Mouse (Mus musculus): ENCODE results near the gene Gda. TPM values are rescaled to one million over a fixed set of nuclear protein-coding genes. Genes with fewer than 3 reads are reported as not detected.
A peak's percentile ranks its signal among the peaks of the same experiment; 100 is the strongest.

Gene Gda
- total RNA-seq, 2 experiments from 2014 or later, result 7.4 to 7.8 TPM

DNA sequence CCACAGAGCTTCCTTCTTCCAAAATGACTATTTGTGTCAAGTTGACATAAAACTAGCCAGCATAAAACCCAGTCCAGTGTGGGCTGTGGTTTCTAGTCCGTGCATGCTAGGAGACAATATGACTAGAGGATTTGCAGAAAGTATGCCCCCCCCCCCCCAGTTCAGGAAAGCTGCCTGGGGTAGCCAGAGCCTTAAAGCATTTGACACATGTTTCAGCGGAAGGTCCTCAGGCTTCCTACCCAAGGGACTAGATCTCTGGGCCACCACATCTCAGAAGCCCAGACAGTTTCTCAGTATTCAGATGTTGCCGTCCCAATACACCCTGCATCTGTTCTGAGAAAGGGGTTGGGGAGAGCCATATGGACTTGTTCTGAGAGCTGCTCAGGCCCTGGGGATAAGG lies 89.0 kb downstream of the Gda start:
- peak overlapping the region; percentile 84 for H3K27ac ChIP-seq
- intact Hi-C loops (cut with DNase I), result no loop called here
- TF ChIP-seq CTCF (IDR thresholded peaks at IDR 0.05), result no peak
- H3K4me3 ChIP-seq, result peak overlapping the region; percentile 43
- DNase-seq, result no peak

DNA sequence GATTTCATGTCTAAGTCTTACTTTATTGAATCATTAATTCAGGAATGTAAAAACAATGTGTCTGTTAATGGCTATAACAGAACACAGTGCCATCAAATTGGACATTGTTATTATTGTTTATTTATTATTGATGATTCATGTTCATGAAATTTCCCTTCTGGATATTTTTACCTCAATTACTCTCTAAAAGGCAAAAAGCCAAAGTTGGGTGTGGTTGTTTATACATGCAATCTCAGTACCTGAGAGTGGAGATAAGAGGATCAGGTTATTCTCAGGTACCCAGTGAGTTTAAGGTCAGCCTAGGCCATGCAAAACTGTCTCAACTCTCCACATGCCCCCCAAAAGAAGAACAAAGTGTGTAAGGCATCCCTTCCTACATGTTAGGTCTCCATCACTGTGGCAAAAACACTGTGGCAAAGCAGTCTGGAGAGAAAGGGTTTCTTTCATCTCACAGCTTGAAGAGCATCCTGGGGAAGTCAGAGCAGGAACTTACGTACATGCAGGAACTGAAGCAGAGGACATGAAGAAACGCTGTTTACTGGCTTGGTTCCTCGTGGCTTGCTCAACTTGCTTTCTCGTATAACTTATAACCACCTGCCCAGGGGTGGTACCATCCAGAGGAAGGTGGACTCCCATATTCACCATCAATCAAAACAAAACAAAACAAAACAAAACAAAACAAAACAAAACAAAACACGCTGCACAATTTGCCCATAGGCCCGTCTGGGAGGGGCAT lies 89.6 kb downstream of the Gda start:
- peak overlapping the region; percentile 43 for H3K4me3 ChIP-seq
- no peak for TF ChIP-seq CTCF (IDR thresholded peaks at IDR 0.05)
- intact Hi-C loops (cut with DNase I), result no loop called here
- no peak for DNase-seq
- peak overlapping the region; percentile 84 for H3K27ac ChIP-seq

DNA sequence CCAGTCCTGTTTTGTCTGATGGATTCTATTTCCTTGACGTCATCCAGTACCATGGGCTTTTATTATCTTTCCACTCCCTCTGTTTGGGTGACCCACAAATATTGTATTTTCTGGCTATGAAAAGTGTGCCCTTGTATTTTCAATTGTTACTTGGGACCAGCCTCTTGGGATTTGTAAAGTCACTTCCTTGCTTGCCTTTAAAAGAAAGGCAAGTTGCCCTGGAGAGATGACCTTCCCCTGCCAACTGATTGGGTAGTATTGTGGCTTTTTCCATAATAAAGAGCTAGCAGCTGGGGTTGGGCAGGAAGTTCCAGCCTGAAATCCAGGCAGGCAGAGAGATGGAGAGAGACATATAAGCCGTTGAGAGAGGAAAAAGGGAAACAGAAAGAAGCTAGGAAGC lies 91.5 kb downstream of the Gda start:
- intact Hi-C loops (cut with DNase I), result no loop called here
- peak overlapping the region; percentile 84 for H3K27ac ChIP-seq
- H3K4me3 ChIP-seq, result peak overlapping the region; percentile 29
- no peak for DNase-seq
- TF ChIP-seq CTCF (IDR thresholded peaks at IDR 0.05), result no peak

DNA sequence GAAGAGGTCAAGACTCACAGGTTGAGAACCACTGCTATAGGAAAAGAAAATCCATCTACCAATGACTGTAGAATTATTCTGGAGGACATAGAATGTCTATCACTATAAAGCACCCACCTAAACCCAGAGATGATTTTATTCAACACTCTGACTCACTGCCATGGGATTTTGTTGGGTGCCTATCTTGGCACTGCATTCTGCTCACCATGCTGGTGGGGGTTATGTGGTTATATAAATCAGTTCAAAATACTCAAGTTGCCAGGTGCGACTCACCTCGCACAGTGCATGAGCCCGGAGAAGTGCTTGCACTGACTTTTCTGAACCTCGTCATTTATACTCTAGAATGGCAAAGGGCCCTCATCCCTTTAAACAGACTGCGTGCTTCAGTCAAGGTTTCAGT lies 94.0 kb downstream of the Gda start:
- Histone ChIP-seq H3K4me3 (no peak overlapping the region), H3K27ac (peak overlapping the region; percentile 41; the same call in 1 of the 2 replicates)
- TF ChIP-seq CTCF (IDR thresholded peaks at IDR 0.05), result no peak
- DNase-seq, result no peak
- intact Hi-C loops (cut with DNase I), result loop anchor here (5.0 kb wide), 1 partner anchor 368 kb away; no protein-coding TSS in a partner anchor

DNA sequence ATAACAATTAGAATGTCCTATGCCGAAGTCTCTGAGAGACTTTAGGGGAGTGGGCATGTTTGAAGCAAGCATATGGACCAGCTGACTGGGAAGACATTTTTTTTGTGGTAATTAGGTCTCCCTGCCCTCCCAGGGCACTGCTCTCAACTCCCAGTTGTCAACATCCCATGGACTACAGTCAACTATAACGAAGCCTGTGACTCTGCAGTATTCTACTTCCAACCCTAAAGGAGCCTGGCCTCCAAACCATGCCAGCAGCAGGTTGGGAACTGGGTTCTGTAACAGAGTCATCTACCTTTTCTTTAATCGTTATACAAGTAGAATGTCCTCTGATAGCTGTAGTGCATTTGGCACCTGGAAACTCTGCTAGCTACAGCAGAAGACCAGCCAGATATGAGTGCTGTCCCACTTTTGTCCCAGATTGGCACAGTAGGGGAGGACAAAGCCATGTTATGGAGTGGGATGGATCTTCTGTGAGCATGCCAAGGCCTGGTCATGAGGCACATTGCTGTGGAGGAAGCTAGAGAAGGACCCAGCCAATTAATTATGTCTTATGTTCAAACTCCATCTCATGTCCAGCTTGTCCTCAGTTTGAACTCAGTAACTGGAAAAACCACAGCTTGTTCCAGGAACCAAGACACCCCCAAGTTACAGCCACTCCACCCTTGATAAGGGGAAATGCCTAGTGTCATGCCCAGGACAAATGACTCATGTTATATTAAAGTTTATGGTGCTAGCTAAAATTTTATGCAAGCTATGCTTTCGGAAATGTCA lies 96.6 kb downstream of the Gda start:
- no peak for DNase-seq
- Histone ChIP-seq H3K4me3 (no peak overlapping the region), H3K27ac (peak overlapping the region; percentile 71)
- intact Hi-C loops (cut with DNase I), result loop anchor here (5.0 kb wide), 1 partner anchor 371 kb away; no protein-coding TSS in a partner anchor
- TF ChIP-seq CTCF (IDR thresholded peaks at IDR 0.05), result no peak

DNA sequence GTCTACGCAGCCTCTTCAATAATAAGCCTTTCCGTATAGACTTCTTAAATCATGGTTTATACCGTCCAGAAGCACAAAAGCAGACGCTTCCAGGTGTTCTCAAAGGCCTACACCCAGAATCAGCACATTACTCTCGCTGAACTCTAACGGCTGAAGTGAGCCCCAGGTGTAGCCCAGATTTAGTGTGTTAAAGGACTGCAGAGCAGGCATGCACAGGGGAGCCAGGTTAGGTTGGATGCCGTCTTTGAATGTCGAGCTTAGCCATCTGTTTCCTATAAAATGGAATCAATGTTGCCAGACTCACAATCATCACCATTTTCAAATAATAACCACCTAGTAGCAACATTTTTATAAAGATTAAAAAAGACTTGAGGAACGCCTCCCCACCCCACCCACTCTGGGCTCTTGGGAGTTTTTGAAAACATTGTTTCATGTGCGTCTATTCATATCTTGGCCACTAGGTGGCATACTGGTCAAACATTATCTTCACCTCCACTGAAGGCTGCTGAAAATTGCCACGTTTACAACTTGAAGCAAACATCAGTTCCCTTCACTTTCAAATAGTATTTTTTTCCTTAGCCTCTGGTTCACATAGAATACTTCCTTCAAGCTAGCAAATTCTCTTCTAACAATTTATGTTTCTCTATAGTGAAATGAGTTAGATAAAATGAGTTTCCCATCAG lies 100.0 kb downstream of the Gda start:
- intact Hi-C loops (cut with DNase I), result loop anchor here (1.0 to 2.0 kb wide), 4 partner anchors 100 to 336 kb away; partner anchors contain the start of gene Gda
- 0 out of 2 replicates have a peak overlapping the region, but pooled peaks have one; percentile 3 for H3K4me3 ChIP-seq
- TF ChIP-seq CTCF (IDR thresholded peaks at IDR 0.05), result peak; percentile 81
- DNase-seq, result no peak
- no peak overlapping the region for H3K27ac ChIP-seq

DNA sequence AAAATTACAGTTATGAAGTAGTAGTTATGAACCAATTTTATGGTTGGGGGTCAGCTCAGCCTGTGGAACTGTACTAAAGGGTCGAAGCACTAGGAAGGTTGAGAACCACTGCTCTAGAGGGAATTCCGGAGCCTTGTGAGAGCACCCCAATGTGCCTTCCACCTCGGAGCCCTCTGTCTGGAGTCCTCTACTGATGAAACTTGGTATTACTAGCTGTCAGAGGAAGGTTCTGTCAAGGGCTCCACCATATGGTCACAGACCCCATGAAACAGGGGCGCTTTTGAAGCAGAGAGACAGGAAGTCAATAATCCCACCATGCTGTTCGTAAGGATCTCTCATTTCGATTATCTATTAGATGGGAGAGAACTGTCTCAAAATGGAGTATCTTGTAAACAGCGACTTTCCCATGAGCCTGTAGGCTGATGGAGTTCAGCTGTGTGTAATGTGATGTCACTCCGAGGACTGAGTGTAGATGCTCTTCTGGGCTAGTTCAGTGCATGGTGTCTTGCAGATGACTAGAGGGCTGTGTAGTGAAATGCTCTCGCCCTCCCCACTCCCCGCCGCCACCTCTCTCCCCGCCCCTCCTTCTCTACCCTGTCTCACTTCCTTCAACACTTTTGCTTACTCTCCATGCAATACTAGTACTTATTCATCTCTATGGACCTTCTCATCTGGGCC lies 100.7 kb downstream of the Gda start:
- no peak for DNase-seq
- Histone ChIP-seq H3K27ac (no peak overlapping the region), H3K4me3 (no peak overlapping the region)
- peak; percentile 31; the same call in 1 of the 2 replicates for TF ChIP-seq CTCF (IDR thresholded peaks at IDR 0.05)
- intact Hi-C loops (cut with DNase I), result loop anchor here (1.0 to 2.0 kb wide), 4 partner anchors 100 to 336 kb away; partner anchors contain the start of gene Gda

DNA sequence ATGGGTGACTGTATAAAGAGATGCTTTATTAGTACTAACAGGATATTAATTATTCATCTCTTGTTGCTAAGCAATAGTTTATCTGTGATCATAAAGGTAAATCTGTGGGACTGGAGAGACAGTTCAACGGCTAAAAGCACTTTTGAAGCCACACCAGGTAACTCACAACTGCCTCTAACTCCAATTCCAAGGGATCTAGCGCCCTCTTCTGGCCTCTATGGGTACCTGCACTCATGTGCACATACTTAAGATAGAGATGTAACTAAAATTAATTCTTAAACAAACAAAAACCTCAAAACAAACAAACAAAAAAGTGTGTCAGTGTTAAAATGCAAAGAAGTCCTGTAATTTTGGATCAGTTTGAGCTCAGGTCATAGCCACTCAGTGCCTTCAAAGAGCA lies 101.9 kb downstream of the Gda start:
- Histone ChIP-seq H3K4me3 (no peak overlapping the region), H3K27ac (no peak overlapping the region)
- intact Hi-C loops (cut with DNase I), result no loop called here
- DNase-seq, result no peak
- peak; percentile 63 for TF ChIP-seq CTCF (IDR thresholded peaks at IDR 0.05)

DNA sequence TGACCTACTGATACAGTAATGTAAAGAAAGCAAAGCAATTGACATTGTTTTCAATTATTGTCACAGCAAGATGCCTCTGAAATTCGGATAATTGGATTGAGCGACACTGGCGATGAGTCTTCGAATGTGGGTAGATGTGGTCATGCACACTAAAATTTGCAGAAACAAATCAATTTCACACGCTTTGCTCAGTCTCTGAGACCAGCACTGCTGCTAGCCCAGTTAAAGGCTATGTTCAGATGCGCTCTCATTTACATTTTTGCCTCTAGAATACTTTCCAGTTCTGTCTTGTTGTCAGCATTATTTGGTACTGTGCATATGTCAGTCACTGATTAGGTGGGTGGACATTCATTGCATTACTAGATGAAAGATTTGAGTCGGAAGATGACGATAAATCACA lies 102.5 kb downstream of the Gda start:
- intact Hi-C loops (cut with DNase I), result no loop called here
- TF ChIP-seq CTCF (IDR thresholded peaks at IDR 0.05), result no peak
- no peak overlapping the region for H3K27ac ChIP-seq
- no peak overlapping the region for H3K4me3 ChIP-seq
- DNase-seq, result no peak

DNA sequence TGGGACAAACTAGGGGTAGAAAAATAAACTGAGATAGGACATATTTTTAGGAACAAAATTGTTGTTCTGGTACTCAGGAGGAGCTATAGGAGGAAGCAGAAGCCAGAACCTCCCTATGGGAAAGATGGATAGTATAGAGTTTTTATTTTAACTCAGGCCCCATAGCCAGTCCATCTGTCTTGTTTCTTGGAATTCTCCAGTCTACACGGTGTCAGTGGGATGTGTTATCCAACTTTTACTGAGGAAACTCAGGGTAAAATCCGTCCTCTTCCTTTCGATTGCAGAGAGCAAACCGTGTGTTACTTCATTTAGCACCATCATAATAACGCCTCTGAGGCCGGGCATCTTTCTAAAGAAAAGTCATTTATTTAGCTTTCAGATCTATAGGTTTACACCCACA lies 104.1 kb downstream of the Gda start:
- no peak for TF ChIP-seq CTCF (IDR thresholded peaks at IDR 0.05)
- H3K4me3 ChIP-seq, result no peak overlapping the region
- H3K27ac ChIP-seq, result no peak overlapping the region
- intact Hi-C loops (cut with DNase I), result no loop called here
- DNase-seq, result no peak

DNA sequence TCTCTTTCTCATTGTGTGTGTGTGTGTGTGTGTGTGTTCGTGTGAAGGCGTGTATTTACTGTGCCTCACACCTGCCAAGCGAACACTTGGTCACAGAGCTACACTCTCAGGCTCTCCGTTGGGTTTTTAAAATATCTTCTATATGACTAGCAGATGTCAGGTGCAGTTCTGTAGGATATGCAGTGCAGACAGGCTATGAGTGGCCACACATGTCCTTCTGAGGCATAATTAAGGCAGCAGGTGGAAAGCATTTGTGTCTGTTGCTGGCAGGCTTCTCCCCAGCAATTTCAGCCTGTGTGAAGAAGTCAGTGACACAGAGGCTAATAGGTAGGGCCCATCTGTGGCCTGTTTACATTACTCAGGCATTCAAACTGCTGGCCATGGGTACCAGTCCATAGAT lies 104.7 kb downstream of the Gda start:
- intact Hi-C loops (cut with DNase I), result no loop called here
- DNase-seq, result no peak
- Histone ChIP-seq H3K27ac (no peak overlapping the region), H3K4me3 (no peak overlapping the region)
- no peak for TF ChIP-seq CTCF (IDR thresholded peaks at IDR 0.05)

DNA sequence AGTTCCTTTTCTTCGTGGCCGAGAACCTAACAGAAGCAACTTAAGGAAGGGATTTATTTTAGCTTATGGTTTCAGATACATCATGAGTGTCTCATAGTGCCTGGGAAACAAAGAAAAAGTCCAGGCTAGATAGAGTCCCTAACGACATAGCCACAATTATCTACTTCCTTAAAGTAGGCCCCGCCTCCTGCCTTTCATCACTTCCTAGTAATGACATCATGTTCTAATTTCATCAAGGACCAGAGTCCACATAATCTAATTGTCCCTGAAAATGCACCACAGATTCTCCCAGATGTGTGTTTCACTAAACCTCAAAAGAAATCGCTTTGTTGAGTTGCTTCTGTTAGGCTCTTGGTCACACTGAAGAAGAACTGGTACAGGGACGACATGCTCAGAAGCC lies 115.5 kb downstream of the Gda start:
- no peak overlapping the region for H3K4me3 ChIP-seq
- intact Hi-C loops (cut with DNase I), result no loop called here
- TF ChIP-seq CTCF (IDR thresholded peaks at IDR 0.05), result no peak
- H3K27ac ChIP-seq, result no peak overlapping the region
- DNase-seq, result no peak
